Mouse (Mus musculus): ENCODE data around the gene Nf2. TPM values are rescaled to one million over a fixed set of nuclear protein-coding genes. Genes with fewer than 3 reads are reported as not detected.

Nf2 gene
- total and polyA plus RNA-seq, 3 experiments = 87.8 to 130 (median 94.6) TPM

DNA sequence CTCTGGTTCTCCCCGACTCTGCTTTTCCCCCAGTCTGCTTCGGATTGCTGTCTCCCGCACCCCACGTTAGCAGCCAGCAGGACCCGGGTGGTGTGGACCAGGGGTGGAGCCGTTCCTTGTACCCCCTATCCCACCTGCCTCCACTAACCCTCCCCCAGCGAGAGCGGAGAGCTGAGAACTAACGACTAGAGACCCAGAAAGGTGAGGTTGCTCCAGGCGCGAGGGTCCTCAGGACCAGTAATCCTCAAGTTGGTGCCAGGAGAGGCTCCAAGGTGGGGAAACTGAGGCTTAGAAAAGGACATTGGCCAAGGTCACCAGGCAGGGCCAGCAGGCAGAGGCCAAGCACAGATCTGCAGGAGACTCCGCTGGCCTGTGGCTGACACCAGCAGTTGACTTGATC is 102.1 kb downstream of the Nf2 start:
- DNase-seq = no peak

DNA sequence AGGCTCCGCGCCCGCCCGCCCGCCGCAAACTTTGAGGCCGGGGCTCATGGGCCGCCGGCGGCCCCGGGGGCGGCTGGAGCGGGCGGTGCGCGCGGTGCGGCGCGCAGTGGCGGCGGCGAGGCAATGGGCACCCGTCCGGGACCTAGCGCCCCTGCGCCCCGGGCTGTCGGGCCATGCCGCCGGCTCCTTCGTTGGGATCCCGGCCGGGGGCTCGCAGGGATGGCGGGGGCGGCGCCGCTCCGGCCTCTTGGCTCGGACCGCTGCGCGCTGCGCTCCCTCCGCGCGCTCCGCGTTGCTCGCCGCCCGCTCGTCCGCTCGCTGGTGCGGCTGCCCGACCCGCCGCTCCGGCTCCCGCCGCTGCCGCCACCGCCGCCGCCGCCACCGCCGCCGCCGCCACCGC is 102.6 kb downstream of the Nf2 start, which contains the start of gene Cabp7:
Cabp7 (minus strand) TSS at position 46 of the 400 bp plus-strand sequence.
- DNase-seq = peak; percentile 33

DNA sequence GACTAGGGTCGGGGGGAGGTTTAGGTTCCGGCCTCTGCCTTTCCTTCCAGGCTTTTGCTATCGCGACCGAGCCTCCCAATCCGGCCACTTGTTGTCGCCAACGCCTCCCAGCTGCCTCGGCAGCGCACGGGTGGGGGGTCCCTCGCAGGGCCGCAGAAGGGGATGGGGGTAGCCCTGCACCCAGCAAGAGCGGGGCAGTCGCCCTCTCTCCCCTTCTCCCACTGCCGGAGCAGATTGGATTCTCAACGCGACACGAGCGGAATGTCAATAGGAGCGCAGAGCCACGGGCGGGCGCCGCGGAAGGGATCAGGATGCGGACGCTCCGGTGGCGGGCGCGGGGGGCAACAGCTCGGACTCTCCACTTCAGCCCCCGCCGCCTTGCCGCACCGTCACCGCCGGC is 103.4 kb downstream of the Nf2 start:
- no peak for DNase-seq

DNA sequence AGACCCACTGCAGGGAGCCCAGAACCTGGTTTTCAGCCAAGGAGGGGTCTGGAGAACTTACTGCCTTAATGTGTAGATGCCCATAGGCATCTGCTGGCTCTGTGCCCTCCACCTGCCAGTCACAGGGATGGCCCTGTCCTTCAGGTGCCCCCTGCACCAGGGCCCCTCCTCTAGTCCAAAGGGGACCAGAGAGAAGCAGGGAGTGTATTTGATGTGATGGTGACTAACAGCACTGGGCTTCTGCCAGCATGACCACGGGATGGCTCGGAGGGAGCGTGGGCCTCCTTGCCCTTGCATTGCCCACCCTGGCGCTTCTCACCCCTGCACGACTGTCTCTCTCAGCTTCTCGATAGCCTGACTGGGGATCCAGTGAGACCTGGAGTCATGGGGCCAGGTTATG is 104.6 kb downstream of the Nf2 start:
- no peak for DNase-seq

DNA sequence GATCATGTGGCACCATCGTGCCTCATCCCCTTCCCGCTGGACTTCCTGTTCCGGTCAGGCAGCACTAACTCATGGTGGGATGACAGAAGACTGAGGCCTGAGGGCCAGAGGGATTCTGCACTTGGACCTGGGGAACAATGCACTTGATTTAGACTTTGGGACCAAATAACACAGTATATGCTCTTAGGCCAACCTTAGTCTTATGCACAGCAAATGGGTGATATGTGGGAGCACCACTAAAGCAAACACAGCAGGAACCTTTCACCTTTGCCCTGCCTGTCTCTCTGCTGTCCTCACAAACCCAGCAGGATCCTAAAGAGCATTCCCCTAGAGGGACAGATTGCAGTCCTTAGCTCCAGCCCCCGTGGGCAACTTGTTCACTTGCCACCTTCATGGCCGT is 108.6 kb downstream of the Nf2 start:
- DNase-seq = no peak

DNA sequence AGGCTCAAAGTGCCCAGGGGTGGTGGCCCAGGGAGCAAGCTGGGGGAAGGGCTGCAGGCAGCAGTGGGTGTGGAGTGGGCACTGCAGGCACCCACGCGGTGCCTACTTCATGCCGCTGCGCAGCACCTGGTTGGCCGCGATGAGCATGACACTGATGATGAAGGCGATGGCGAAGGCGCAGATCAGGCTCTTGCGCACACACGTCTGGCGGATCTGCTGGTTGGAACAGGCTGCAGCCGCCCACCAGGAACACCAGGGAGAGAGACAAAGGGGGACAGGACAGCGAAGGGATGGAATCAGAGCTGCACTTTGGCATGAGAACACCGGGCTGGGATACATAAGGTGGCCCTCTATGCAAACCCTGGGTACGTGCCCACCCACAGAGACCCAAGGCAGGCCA is 110.6 kb downstream of the Nf2 start:
- DNase-seq = no peak

DNA sequence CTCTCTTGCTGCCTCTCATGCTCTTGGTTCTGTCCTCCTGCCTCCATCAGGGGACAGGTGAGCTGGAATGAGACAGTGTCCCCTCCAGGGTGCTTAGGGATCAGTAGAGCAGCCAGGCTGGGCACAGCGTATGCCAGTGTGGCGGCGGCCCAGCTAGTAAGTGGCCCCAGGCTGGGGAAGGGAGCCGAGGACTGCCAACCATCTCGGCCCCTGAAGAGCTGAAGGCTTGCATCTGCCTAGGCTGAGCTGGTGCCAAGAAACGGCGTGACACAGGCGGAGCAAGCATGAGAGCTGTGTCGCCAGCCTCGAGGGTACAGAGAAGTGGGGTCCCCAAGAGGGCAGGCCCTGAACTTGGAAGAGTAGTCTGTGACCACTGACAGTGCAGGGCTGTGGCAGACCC is 111.7 kb downstream of the Nf2 start:
- no peak for DNase-seq

DNA sequence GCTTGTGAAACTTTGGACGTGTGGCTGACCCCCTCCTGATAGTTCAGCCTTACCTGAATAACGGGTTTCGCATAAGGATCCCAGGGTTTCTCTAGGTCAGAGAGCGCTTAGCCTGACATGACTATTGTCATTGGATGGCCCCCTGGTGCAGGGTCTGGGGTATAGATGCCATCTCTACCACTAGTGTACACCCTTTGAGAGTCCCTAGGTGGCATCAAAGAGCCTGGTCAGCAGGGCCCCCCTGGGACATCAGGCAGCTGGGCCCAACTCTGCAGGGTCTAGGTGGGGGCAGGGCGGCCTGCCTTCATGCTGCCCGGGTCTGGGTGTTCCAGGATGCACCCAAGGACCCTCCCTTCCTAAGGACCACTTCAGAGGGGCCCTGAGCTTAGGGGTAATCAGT is 113.0 kb downstream of the Nf2 start:
- DNase-seq = no peak

DNA sequence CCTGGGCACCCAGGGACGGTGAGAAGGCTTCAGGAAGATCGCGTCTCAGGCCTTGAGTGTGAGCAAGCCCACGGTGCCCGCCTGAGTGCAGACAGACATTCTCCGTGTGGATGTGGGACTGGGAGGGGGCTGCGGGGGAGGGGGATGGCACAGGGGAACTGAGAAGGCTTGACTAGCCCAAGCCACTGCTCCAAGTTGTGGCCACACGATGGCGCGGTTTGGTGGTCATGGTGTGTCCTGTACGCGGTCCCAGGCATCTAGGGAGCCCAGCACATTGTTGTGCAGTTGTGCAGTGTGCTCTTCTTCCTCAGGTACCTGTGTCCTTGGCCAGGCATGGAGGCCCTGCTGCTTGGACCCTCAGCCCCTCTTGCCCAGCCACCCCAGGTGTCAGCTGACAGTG is 115.2 kb downstream of the Nf2 start:
- no peak for DNase-seq

DNA sequence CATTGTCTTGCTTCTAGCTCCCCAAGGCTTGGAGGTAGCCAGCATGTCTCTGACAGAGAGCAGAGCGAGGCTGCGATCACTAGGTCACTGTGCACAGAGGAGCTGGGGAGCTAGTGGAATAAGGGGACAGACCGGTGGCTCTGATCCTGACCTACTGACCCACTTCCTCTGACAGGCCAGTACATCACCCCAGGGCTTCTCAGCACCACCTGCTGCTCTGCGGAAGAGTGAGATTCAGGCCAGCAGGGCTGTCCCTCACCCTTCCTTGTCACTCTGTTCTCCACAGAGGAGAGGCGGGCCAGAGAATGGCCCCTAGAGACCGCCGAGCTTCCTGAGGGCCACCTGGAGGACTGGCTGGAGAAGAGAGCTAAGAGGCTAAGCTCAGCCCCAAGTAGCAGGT is 117.6 kb downstream of the Nf2 start:
- DNase-seq = no peak

DNA sequence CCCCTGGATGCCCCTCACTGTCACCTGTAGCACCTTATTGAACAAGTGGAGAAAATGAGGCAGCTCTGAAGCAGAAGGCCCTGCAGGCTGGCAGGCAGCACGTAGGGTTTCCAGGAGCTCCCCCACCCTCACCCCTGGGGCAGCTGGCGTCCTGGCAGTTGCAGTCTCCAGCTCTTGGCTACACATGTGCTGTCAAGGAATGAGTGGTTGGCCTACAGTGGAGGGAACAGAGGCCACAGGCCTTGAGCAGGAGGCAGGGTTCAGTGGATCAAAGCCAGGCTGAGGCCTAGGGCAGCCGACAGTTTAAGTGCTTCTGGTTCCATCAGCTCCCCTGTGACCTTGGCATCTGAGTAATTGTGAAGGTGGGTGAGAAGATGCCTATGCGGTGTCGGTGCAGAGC is 118.4 kb downstream of the Nf2 start:
- peak; percentile 75 for DNase-seq

DNA sequence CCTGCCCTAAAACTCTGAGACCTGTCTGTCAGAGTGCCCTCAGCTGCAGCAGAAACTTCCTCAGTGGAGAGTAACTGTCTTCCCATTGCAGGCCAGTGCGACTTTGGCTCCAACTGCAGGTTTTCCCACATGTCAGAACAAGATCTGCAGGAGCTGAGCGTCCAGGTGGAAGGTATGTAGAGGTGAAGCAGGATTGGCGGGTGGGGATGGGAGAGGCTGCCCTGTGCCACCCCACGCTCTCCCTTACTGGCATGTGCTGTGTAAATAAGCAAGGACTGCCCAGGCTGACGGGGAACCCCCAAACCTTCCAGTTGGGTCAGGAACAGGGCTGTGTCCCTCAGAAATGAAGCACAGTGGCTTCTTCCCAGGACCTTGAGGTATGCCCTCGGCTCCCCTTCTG is 119.2 kb downstream of the Nf2 start:
- no peak for DNase-seq

DNA sequence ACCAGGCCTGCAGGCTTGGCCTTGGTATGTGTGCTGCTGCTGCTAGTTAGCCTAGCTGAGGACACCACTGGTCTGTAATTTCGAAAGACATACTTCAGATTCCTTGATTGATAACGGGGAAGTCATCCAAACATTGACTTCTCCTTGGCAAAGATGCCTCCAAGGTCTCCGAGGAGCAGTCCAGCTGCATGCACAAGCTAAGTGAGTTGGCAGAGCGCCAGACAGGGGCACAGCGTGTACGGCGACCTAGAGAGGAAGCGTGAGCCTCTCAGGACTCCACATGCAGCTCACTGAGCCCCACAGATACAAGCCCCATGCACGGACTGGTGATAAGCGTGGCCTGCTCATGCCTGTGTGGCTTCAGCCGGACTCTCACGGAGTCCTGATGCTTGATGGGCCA is 119.7 kb downstream of the Nf2 start:
- DNase-seq = peak; percentile 85

DNA sequence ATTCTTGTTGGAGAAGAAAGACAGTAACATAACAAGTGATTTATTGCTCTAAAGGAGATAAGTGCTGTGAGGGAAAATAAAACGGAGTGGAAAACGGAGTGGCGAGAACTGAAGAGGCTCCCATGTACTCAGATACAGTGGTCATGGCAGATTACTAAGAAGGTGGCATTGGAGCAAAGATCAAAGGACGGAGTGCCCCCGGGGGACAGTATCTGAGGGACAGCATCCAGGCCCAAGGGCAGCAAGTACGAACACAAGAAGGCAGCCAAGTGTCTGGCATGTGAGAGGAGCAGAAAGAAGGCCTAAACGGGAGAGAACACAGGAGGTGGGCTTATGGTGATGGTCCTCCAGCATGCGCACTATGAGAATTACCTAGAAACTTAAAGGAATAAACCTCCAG is 127.6 kb downstream of the Nf2 start:
- DNase-seq = peak; percentile 58

DNA sequence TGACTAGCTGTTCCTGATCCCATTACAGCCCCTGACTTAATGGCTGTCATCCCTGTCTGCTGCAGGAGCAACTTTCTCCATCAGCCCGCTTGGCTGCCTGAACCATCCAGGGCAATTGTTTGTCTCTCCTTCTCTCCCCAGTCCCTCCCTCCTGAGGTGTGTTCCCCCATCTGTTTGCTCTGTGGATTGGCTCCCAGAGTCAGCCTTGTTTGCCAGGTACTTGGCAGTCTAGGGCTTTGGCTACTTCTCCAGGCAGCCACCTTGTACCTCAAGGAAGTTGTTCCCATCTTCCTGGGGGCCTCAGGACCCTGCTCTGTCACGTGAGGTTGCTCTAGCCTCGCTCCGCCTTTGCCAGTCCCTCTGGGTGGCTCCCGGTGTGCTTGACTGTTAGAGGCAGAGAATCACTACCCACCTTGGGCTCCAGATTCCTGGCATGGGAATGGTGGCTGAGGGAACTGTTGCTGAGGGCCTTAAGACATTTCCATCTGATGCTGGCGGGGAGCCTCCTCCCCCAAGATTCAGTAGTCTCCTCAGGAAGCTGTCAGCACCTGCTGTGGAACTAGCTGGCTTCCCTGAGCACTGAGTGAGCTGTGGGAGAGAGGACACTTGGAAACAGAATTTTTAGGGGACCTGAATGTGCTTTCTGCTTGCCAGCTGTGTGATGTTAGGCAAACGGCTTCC is 128.3 kb downstream of the Nf2 start:
- no peak for DNase-seq

DNA sequence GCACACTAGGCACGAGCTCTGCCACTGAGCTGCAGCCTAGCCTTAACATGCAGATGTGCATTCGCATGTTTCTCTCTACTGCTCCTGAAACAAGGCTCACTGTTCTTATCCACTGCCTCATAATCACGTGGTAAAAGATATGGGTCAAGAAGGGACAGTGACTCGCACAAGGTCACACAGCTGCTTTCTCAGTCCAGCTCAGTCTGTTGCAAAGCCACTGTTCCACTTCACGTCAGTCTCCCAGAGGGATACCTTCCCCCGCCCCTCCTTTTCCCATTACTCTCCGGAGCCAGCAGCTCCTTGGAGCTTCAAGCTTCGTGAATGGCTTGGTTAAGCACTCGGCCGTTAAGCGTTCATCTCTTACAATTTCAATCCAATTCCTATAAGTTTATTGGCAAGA is 128.9 kb downstream of the Nf2 start:
- peak; percentile 75 for DNase-seq

DNA sequence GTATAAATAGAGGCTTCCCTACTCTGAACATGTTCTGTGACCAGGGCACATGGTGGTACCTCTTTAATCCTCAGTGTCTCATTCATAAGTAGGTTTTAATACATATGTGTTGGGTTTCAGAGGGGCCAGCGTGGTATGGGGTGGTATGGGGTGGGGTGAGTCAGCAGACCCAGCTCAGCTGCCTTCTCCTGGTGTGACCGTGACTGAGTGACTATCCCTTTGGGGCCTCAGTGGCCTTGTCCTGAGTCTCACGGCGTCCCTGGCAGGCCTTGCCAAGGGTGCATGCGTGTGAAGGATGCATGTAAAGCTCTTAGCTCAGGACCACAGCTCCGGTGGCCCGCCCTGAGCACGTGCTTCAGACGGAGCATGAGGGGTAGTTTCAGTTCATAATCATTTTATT is 129.4 kb downstream of the Nf2 start:
- peak; percentile 89 for DNase-seq

DNA sequence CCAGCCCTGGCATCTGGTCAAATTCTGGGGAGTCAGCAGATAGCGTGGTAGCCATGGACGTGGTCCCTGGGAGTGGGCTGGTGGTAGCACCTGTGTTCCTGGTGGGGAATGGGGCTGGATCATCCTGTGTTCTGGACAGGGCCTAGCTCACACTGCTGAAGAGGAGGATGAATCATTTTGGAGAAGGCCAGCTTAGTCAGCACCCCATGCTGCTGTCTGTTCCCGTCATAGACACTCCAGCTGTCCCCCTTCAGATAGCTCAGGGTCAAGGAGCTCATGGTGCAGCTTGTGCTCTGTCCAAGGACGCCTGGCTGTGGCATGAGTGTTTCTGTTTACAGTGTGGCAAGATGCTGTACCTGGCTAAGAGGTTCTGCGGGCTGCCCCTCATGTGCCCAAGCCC is 130.8 kb downstream of the Nf2 start:
- peak; percentile 83 for DNase-seq

DNA sequence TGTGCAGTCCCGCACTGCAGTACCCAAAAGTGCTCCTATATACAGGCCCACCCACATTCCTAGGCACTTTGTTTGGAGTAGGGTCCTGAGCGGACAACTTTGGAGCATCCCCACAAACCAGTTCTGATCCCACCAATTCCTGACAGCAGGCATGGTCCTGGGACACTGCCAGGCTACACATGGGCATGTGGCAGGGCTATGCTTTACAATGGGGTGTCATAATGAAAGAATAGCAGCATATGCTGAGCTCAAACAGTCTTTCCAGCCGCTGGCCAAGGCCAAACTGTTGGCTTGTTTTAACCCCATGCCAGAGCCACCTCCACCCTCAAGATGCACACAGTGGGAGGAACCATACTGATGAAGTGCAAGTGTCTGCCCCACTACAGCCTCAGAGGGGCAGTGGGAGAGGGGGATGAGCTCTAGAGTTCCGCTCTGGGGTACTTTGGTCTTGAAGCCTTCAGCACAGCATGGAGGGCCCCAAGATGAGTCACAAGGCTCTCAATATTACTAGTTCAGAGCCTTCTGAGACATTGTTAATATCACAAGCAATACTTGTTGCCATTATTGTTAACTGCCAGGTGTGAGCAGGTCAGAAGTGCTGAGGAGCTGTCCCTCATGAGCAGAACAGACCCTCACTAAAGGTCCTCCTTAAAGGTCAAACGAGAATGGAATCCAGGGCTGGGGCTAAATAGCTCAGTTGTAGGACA is 132.7 kb downstream of the Nf2 start:
- DNase-seq = no peak

Small RNAs within 50 kb of the gene (microRNA-seq; reads per million reads assigned to microRNA genes)
- 0 to 0.44 reads per million in 2 experiments for gene Mir6918

Other genes with a start within 250 kb of the Nf2 start
- gene Gm11032, start 229.5 kb downstream of the Nf2 start, total RNA-seq (2021) = not detected
- not detected in 2 replicates for gene Gm11032, start 229.5 kb downstream of the Nf2 start, polyA plus RNA-seq (2012; rRNA removed)
- 10 to 100 TPM; 46.3 to 51.5 TPM for gene Ascc2, start 211.8 kb downstream of the Nf2 start, total RNA-seq (2021)
- 10.7 and 12.8 TPM in 2 replicates for gene Ascc2, start 211.8 kb downstream of the Nf2 start, polyA plus RNA-seq (2012; rRNA removed)
- gene Uqcr10, start 145.2 kb downstream of the Nf2 start, total RNA-seq (2021) = 1,000 to 10,000 TPM in 1 of 2 experiments, 100 to 1,000 TPM in 1; 942 to 1,033 TPM
- 916 and 1,226 TPM in 2 replicates for gene Uqcr10, start 145.2 kb downstream of the Nf2 start, polyA plus RNA-seq (2012; rRNA removed)
- 10 to 100 TPM; 45.6 to 60.6 TPM for gene Zmat5, start 144.9 kb downstream of the Nf2 start, total RNA-seq (2021)
- 52.9 and 67.8 TPM in 2 replicates for gene Zmat5, start 144.9 kb downstream of the Nf2 start, polyA plus RNA-seq (2012; rRNA removed)
- under 1 TPM in 1 of 2 experiments, not detected in 1; 0.24 TPM for gene Cabp7, start 102.8 kb downstream of the Nf2 start, total RNA-seq (2021)
- 0.08 and 0.28 TPM in 2 replicates for gene Cabp7, start 102.8 kb downstream of the Nf2 start, polyA plus RNA-seq (2012; rRNA removed)
- gene Nipsnap1, start 24.4 kb upstream of the Nf2 start, total RNA-seq (2021) = 10 to 100 TPM; 31.5 to 35.9 TPM
- 28.2 and 30.6 TPM in 2 replicates for gene Nipsnap1, start 24.4 kb upstream of the Nf2 start, polyA plus RNA-seq (2012; rRNA removed)
- gene Thoc5, start 45.8 kb upstream of the Nf2 start, total RNA-seq (2021) = 10 to 100 TPM; 32.3 to 34.1 TPM
- gene Thoc5, start 45.8 kb upstream of the Nf2 start, polyA plus RNA-seq (2012; rRNA removed) = 8.8 TPM in 2 replicates
- 1 to 10 TPM; 2.1 TPM for gene Nefh, start 98.5 kb upstream of the Nf2 start, total RNA-seq (2021)
- 0.71 and 2.5 TPM in 2 replicates for gene Nefh, start 98.5 kb upstream of the Nf2 start, polyA plus RNA-seq (2012; rRNA removed)
- gene Ap1b1, start 137.3 kb upstream of the Nf2 start, total RNA-seq (2021) = 10 to 100 TPM; 59.0 to 78.0 TPM
- gene Ap1b1, start 137.3 kb upstream of the Nf2 start, polyA plus RNA-seq (2012; rRNA removed) = 68.2 and 111 TPM in 2 replicates
- under 1 TPM; 0.35 to 0.52 TPM for gene Rasl10a, start 208.6 kb upstream of the Nf2 start, total RNA-seq (2021)
- gene Rasl10a, start 208.6 kb upstream of the Nf2 start, polyA plus RNA-seq (2012; rRNA removed) = 2.2 and 2.6 TPM in 2 replicates
- gene Gas2l1, start 215.8 kb upstream of the Nf2 start, total RNA-seq (2021) = 10 to 100 TPM; 42.6 to 58.4 TPM
- 108 and 131 TPM in 2 replicates for gene Gas2l1, start 215.8 kb upstream of the Nf2 start, polyA plus RNA-seq (2012; rRNA removed)
- gene Rhbdd3, start 249.4 kb upstream of the Nf2 start, total RNA-seq (2021) = 10 to 100 TPM; 18.2 to 24.8 TPM
- 38.1 and 60.4 TPM in 2 replicates for gene Rhbdd3, start 249.4 kb upstream of the Nf2 start, polyA plus RNA-seq (2012; rRNA removed)
- gene Ewsr1, start 249.7 kb upstream of the Nf2 start, total RNA-seq (2021) = 100 to 1,000 TPM; 193 to 525 TPM
- 395 and 441 TPM in 2 replicates for gene Ewsr1, start 249.7 kb upstream of the Nf2 start, polyA plus RNA-seq (2012; rRNA removed)